Mouse (Mus musculus) liver, embryonic 14.5 days (tissue): ENCODE data around the gene Prss33.

Experiments used
- CTCF ChIP-seq: IDR thresholded peaks from 2 replicates; pipeline ENCODE4 v1.5.1; 2016; ENCODE audit warnings: antibody characterized with exemption, low read depth, control low read depth
- EP300 ChIP-seq: IDR thresholded peaks from 2 replicates; pipeline ENCODE4 v1.6.1; 2016; ENCODE audit warnings: antibody characterized with exemption, low read depth

DNA sequence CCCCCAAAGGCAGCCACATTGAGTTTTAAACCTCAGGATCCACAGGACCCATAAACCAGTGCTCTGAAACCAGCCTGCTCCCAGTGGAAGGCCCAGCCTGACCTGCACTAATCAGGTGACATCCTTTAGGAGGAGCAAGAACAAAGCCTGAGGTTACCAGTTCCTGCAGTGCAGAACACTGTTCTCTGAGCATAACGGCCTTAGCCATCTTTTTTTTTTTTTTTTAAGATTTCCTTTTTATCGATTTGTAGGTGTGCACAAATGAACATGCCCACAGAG lies 44.8 kb downstream of the Prss33 start:
- TF ChIP-seq CTCF (no peak), EP300 (no peak)
